Mouse (Mus musculus) liver, adult 2 months (tissue): Measurements from ENCODE around the gene Pip4k2c. TPM values are rescaled to one million over a fixed set of nuclear protein-coding genes. Genes with fewer than 3 reads are reported as not detected.
A peak's percentile ranks its signal among the peaks of the same experiment; 100 is the strongest.

Experiments
- DNase-seq: peaks from one replicate; pipeline ENCODE4 v3.0.0-alpha.2; 2011; ENCODE audit warnings: low read depth, low spot score; ENCODE audit errors: extremely low read depth
- H3K27ac ChIP-seq: fragments of 200-500 bp; replicated peaks from 2 replicates; pipeline ENCODE4 v1.5.1; 2012; ENCODE audit warnings: low read depth, mild to moderate bottlenecking, control low read depth, inconsistent platforms, low read length; ENCODE audit not compliant: insufficient read depth
- H3K27me3 ChIP-seq: fragments of 200-500 bp; 2 replicates; pipeline ENCODE4 v1.6.1; 2012; ENCODE audit warnings: mild to moderate bottlenecking, moderate library complexity, low read length, inconsistent platforms; ENCODE audit not compliant: control insufficient read depth, insufficient read depth
- H3K36me3 ChIP-seq: fragments of 200-500 bp; 2 replicates; pipeline ENCODE4 v1.6.1; 2012; ENCODE audit warnings: low read length, inconsistent platforms; ENCODE audit not compliant: control insufficient read depth, insufficient read depth
- H3K4me1 ChIP-seq: fragments of 200-500 bp; 2 replicates; pipeline ENCODE4 v1.6.1; 2011; ENCODE audit warnings: low read length; ENCODE audit not compliant: control insufficient read depth, insufficient read depth
- H3K4me3 ChIP-seq: fragments of 200-500 bp; 2 replicates; pipeline ENCODE4 v1.5.1; 2011; ENCODE audit warnings: low read depth, mild to moderate bottlenecking, control low read depth, low read length, moderate library complexity; ENCODE audit not compliant: insufficient read depth
- H3K79me2 ChIP-seq: fragments of 200-500 bp; 2 replicates; pipeline ENCODE4 v1.6.1; 2012; ENCODE audit warnings: inconsistent platforms, mild to moderate bottlenecking, low read length, moderate library complexity; ENCODE audit not compliant: control insufficient read depth, insufficient read depth
- H3K9ac ChIP-seq: fragments of 200-500 bp; 2 replicates; pipeline ENCODE4 v1.6.1; 2012; ENCODE audit warnings: low read depth, mild to moderate bottlenecking, control low read depth, inconsistent platforms, low read length
- CTCF ChIP-seq: fragments of 200-500 bp; IDR thresholded peaks from 2 replicates; pipeline ENCODE4 v1.5.1; 2011; ENCODE audit warnings: low read depth, low read length, control low read depth
- POLR2A ChIP-seq: fragments of 200-500 bp; IDR thresholded peaks from 2 replicates; pipeline ENCODE4 v1.6.1; 2011; ENCODE audit warnings: low read length, control low read depth; ENCODE audit not compliant: insufficient read depth; ENCODE audit errors: extremely low read depth
- WGBS: fragments of 180-500 bp; shearing (Covaris S2); methylation state at CpG from one replicate; pipeline ENCODE4 v1.1.7; 2018; 5-methylcytosine and 5-hydroxymethylcytosine counted together
- polyA plus RNA-seq: library from polyadenylated mRNA; depleted of rRNA; stranded (reverse); fragments of >200 nt; gene quantifications from 2 replicates; pipeline ENCODE4 v1.2.3, GENCODE M21; 2012
- total RNA-seq: library from RNA; depleted of rRNA; stranded (reverse); fragments of >200 nt; gene quantifications from 2 replicates; pipeline ENCODE4 v1.2.3, GENCODE M21; 2014

The Pip4k2c gene
- total and polyA plus RNA-seq, 2 experiments: 8.9 to 13.9 TPM

DNA sequence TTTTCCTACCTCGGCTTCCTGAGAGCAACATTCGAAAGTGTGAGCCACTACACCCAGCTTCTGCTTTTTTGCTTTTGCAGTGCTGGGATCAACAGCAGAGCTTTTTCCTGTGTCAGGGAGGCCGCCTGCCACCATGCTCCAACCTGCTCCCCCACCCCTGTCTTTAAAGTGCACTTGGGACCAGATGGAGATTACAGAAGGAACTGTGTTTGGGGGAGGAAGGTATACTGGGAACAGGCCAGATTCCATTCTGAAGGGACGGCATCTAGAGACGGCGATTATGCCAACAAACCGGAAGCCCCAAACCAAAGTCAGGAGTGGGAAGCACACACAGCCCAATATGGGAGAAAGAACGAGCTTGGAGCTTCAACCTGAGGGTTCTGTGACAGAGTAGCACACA lies 15.8 kb upstream of the Pip4k2c start:
- no peak for DNase-seq
- no peaks in the 10 kb centered on the region for H3K27me3 ChIP-seq
- 83% methylated on average over 8 of the region's 8 CpGs for WGBS
- H3K79me2 ChIP-seq: no peaks in the 10 kb centered on the region
- H3K36me3 ChIP-seq: no peaks in the 10 kb centered on the region
- no peak overlapping the region for H3K4me3 ChIP-seq
- H3K27ac ChIP-seq: no peak overlapping the region
- no peaks in the 10 kb centered on the region for H3K4me1 ChIP-seq
- H3K9ac ChIP-seq: no peak overlapping the region
- no peak for TF ChIP-seq CTCF
- no peak for TF ChIP-seq POLR2A

DNA sequence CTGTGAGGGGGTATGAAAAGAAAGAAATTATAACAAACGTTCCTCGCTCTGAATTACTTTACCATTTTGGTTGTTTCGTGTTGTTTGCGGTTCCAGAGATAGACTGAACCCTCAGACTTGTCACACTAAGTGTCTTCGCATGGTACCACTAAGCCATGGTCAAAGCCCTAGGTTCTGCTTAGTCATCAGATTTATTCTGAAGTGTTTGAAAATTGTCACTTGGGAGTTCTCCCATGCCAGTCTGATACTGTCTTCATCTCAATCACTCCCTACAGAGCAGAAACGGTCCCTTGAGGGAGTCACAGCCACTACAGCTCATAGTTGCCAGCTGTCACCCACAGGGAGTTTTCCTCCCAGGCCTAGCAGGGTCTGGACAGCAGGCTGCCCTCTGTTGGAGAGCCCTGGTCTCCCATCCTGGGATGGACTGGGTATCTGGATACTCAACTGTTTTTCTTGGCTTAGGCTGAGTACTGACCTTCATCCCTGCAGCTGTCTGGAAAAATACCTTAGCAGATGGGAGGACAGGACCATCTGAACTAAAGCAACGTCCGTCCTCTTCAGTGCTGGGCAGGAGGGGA lies 15.0 kb upstream of the Pip4k2c start:
- Histone ChIP-seq H3K4me3 (no peak overlapping the region), H3K4me1 (no peaks in the 10 kb centered on the region), H3K79me2 (no peaks in the 10 kb centered on the region), H3K36me3 (no peaks in the 10 kb centered on the region), H3K9ac (no peak overlapping the region), H3K27ac (no peak overlapping the region), H3K27me3 (no peaks in the 10 kb centered on the region)
- DNase-seq: no peak
- TF ChIP-seq CTCF: peak; percentile 46; the same call in 1 of the 2 replicates
- TF ChIP-seq POLR2A: no peak
- WGBS: 72% methylated on average over 8 of the region's 8 CpGs

DNA sequence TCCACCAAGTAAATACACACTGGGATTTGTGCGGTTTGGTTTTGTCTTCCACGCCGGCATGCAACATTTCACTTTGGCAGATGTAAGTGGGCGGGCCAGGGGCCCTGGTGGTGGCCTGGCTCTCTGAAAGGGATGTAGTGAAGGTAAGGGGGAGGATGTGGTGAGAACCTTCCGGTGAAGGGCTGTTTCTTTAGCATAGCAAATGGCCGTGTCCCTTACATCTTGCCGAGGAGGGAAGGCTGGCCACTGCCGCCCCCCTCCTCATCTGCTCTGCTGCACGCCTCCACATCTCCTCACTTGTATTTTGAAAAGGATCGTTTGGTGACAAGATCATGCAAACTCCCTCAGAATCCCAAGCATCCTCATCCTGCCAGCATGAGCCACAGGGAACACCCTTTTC lies 14.3 kb upstream of the Pip4k2c start:
- Histone ChIP-seq H3K79me2 (no peaks in the 10 kb centered on the region), H3K36me3 (no peaks in the 10 kb centered on the region), H3K4me1 (no peaks in the 10 kb centered on the region), H3K9ac (no peak overlapping the region), H3K4me3 (no peak overlapping the region), H3K27ac (no peak overlapping the region), H3K27me3 (no peaks in the 10 kb centered on the region)
- DNase-seq: no peak
- WGBS: 63% methylated on average over 10 of the region's 10 CpGs
- TF ChIP-seq POLR2A (no peak), CTCF (no peak)

DNA sequence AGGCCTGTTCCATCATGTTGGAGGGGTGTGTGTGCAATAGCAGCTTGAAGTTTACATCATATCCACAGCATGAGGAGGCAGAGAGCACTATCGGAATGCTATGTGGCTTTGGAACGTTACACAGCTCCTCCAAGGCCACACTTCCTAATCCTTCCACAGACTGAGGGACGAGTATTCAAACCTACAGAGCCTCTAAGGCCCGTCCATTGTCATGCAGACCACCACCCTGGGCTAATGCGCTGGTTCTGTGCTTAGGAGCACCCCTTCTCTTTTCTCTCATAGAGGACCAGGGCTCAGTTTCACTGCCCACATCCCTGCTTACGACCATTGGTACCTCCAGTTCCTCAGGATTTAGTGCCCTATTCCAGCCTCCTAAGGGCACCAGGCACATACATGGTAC lies 13.8 kb upstream of the Pip4k2c start:
- Histone ChIP-seq H3K9ac (no peak overlapping the region), H3K27me3 (no peaks in the 10 kb centered on the region), H3K4me1 (no peaks in the 10 kb centered on the region), H3K36me3 (no peaks in the 10 kb centered on the region), H3K27ac (no peak overlapping the region), H3K4me3 (no peak overlapping the region), H3K79me2 (no peaks in the 10 kb centered on the region)
- WGBS: 76% methylated on average over 6 of the region's 6 CpGs
- DNase-seq: no peak
- no peak for TF ChIP-seq CTCF
- no peak for TF ChIP-seq POLR2A

DNA sequence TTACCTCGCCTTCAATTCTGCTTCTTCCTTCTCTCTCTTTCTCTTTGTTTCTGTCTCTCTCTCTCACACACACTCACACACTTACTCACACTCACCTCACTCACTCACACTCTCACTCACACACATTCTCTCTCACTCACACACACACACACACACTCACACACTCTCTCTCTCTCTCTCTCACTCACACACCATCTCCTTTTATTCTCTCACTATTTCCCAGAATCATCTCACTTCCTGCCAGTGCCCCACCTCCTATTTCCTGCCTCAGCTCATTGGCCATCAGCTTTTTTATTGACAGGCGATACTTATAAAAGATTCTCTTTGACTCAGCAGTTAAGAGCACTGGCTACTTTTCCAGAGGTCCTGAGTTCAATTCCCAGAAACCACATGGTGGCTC lies 7.0 kb upstream of the Pip4k2c start:
- H3K36me3 ChIP-seq: no peaks in the 10 kb centered on the region
- H3K27ac ChIP-seq: no peak overlapping the region
- DNase-seq: no peak
- 93% methylated on average over 2 of the region's 2 CpGs for WGBS
- no peaks in the 10 kb centered on the region for H3K79me2 ChIP-seq
- H3K4me3 ChIP-seq: no peak overlapping the region
- no peak overlapping the region for H3K9ac ChIP-seq
- no peaks in the 10 kb centered on the region for H3K27me3 ChIP-seq
- no peak for TF ChIP-seq CTCF
- TF ChIP-seq POLR2A: no peak
- H3K4me1 ChIP-seq: no peaks in the 10 kb centered on the region

GRCm38 (mm10) chr10:127217177-127217576 lies 5.8 kb upstream of the Pip4k2c start:
- no peak for DNase-seq
- Histone ChIP-seq H3K36me3 (no peaks in the 10 kb centered on the region), H3K9ac (no peak overlapping the region), H3K4me1 (no peaks in the 10 kb centered on the region), H3K27me3 (no peaks in the 10 kb centered on the region), H3K4me3 (no peak overlapping the region), H3K27ac (no peak overlapping the region), H3K79me2 (no peaks in the 10 kb centered on the region)
- no peak for TF ChIP-seq POLR2A
- no peak for TF ChIP-seq CTCF
